Mouse (Mus musculus): ENCODE results near the gene Ppfibp2. TPM values are rescaled to one million over a fixed set of nuclear protein-coding genes. Genes with fewer than 3 reads are reported as not detected.

Gene Ppfibp2
- polyA plus RNA-seq, 1 experiment: 8.4 TPM

GRCm38 (mm10) chr7:107688040-107688439 is 93.0 kb downstream of the Ppfibp2 start:
- no peaks in the 10 kb centered on the region for H3K27me3 ChIP-seq (ENCODE audit: control insufficient read depth, insufficient read depth, low read length)
- TF ChIP-seq CTCF (IDR thresholded peaks at IDR 0.05; ENCODE audit: control insufficient read depth, insufficient read depth, insufficient replicate concordance, low read depth, low read length) (no peak), POLR2A (IDR thresholded peaks at IDR 0.05; ENCODE audit: control insufficient read depth, low read depth, low read length) (no peak)
- no peak overlapping the region for H3K27ac ChIP-seq (ENCODE audit: control insufficient read depth, insufficient read depth, low read depth, low read length)
- no peak overlapping the region for H3K4me3 ChIP-seq (ENCODE audit: control insufficient read depth, low read depth, low read length)
- H3K36me3 ChIP-seq (ENCODE audit: control insufficient read depth, insufficient read depth, low read length): no peaks in the 10 kb centered on the region
- H3K4me1 ChIP-seq (ENCODE audit: control insufficient read depth, insufficient read depth, low read length): no peaks in the 10 kb centered on the region

- Histone ChIP-seq H3K36me3 (ENCODE audit: control insufficient read depth, insufficient read depth, low read length) (no peaks in the 10 kb centered on the region), H3K4me1 (ENCODE audit: control insufficient read depth, insufficient read depth, low read length) (no peaks in the 10 kb centered on the region), H3K4me3 (ENCODE audit: control insufficient read depth, low read depth, low read length) (no peak overlapping the region), H3K27ac (ENCODE audit: control insufficient read depth, insufficient read depth, low read depth, low read length) (peak overlapping the region; percentile 41; the same call in 1 of the 2 replicates), H3K27me3 (ENCODE audit: control insufficient read depth, insufficient read depth, low read length) (no peaks in the 10 kb centered on the region)
- TF ChIP-seq CTCF (IDR thresholded peaks at IDR 0.05; ENCODE audit: control insufficient read depth, insufficient read depth, insufficient replicate concordance, low read depth, low read length) (no peak), POLR2A (IDR thresholded peaks at IDR 0.05; ENCODE audit: control insufficient read depth, low read depth, low read length) (no peak)
Observed at GRCm38 (mm10) chr7:107690426-107691221, 95.6 kb downstream of the Ppfibp2 start.

- no peak overlapping the region for H3K4me3 ChIP-seq (ENCODE audit: control insufficient read depth, low read depth, low read length)
- H3K27ac ChIP-seq (ENCODE audit: control insufficient read depth, insufficient read depth, low read depth, low read length): no peak overlapping the region
- H3K27me3 ChIP-seq (ENCODE audit: control insufficient read depth, insufficient read depth, low read length): no peaks in the 10 kb centered on the region
- H3K36me3 ChIP-seq (ENCODE audit: control insufficient read depth, insufficient read depth, low read length): no peaks in the 10 kb centered on the region
- no peak for TF ChIP-seq POLR2A (IDR thresholded peaks at IDR 0.05; ENCODE audit: control insufficient read depth, low read depth, low read length)
- no peak for TF ChIP-seq CTCF (IDR thresholded peaks at IDR 0.05; ENCODE audit: control insufficient read depth, insufficient read depth, insufficient replicate concordance, low read depth, low read length)
- no peaks in the 10 kb centered on the region for H3K4me1 ChIP-seq (ENCODE audit: control insufficient read depth, insufficient read depth, low read length)
Observed at GRCm38 (mm10) chr7:107691493-107691892, 96.5 kb downstream of the Ppfibp2 start.

- Histone ChIP-seq H3K4me3 (ENCODE audit: control insufficient read depth, low read depth, low read length) (no peak overlapping the region), H3K36me3 (ENCODE audit: control insufficient read depth, insufficient read depth, low read length) (no peaks in the 10 kb centered on the region), H3K4me1 (ENCODE audit: control insufficient read depth, insufficient read depth, low read length) (no peaks in the 10 kb centered on the region), H3K27me3 (ENCODE audit: control insufficient read depth, insufficient read depth, low read length) (no peaks in the 10 kb centered on the region), H3K27ac (ENCODE audit: control insufficient read depth, insufficient read depth, low read depth, low read length) (no peak overlapping the region)
- no peak for TF ChIP-seq POLR2A (IDR thresholded peaks at IDR 0.05; ENCODE audit: control insufficient read depth, low read depth, low read length)
- no peak for TF ChIP-seq CTCF (IDR thresholded peaks at IDR 0.05; ENCODE audit: control insufficient read depth, insufficient read depth, insufficient replicate concordance, low read depth, low read length)
Observed at GRCm38 (mm10) chr7:107694254-107694947, 99.4 kb downstream of the Ppfibp2 start.

GRCm38 (mm10) chr7:107697066-107697465 is 102.1 kb downstream of the Ppfibp2 start:
- Histone ChIP-seq H3K27me3 (ENCODE audit: control insufficient read depth, insufficient read depth, low read length) (no peaks in the 10 kb centered on the region), H3K36me3 (ENCODE audit: control insufficient read depth, insufficient read depth, low read length) (no peaks in the 10 kb centered on the region), H3K4me1 (ENCODE audit: control insufficient read depth, insufficient read depth, low read length) (no peaks in the 10 kb centered on the region), H3K4me3 (ENCODE audit: control insufficient read depth, low read depth, low read length) (no peak overlapping the region), H3K27ac (ENCODE audit: control insufficient read depth, insufficient read depth, low read depth, low read length) (no peak overlapping the region)
- TF ChIP-seq CTCF (IDR thresholded peaks at IDR 0.05; ENCODE audit: control insufficient read depth, insufficient read depth, insufficient replicate concordance, low read depth, low read length) (no peak), POLR2A (IDR thresholded peaks at IDR 0.05; ENCODE audit: control insufficient read depth, low read depth, low read length) (no peak)

GRCm38 (mm10) chr7:107699926-107700325 is 104.9 kb downstream of the Ppfibp2 start:
- Histone ChIP-seq H3K4me3 (ENCODE audit: control insufficient read depth, low read depth, low read length) (no peak overlapping the region), H3K27me3 (ENCODE audit: control insufficient read depth, insufficient read depth, low read length) (no peaks in the 10 kb centered on the region), H3K36me3 (ENCODE audit: control insufficient read depth, insufficient read depth, low read length) (no peaks in the 10 kb centered on the region), H3K27ac (ENCODE audit: control insufficient read depth, insufficient read depth, low read depth, low read length) (no peak overlapping the region), H3K4me1 (ENCODE audit: control insufficient read depth, insufficient read depth, low read length) (no peaks in the 10 kb centered on the region)
- TF ChIP-seq CTCF (IDR thresholded peaks at IDR 0.05; ENCODE audit: control insufficient read depth, insufficient read depth, insufficient replicate concordance, low read depth, low read length) (no peak), POLR2A (IDR thresholded peaks at IDR 0.05; ENCODE audit: control insufficient read depth, low read depth, low read length) (no peak)

DNA sequence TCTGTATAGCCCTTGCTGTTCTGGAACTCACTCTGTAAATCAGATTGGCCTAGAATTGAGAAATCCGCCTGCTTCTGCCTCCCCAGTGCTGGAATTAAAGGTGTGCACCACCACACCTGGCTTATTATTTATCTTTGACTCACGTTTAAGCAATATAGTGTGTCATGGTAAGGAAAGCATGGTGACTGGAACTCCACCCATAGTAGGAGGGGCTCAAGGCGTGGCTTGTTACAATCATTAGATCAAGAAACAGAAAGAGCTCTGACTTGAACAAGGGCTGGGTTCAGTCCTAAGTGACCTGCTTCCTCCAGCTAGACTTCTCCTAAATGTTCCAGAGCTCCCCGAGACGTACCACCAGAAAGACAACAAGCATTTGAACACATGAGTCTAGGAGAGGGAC is 105.6 kb downstream of the Ppfibp2 start:
- H3K36me3 ChIP-seq (ENCODE audit: control insufficient read depth, insufficient read depth, low read length): no peaks in the 10 kb centered on the region
- no peaks in the 10 kb centered on the region for H3K27me3 ChIP-seq (ENCODE audit: control insufficient read depth, insufficient read depth, low read length)
- TF ChIP-seq CTCF (IDR thresholded peaks at IDR 0.05; ENCODE audit: control insufficient read depth, insufficient read depth, insufficient replicate concordance, low read depth, low read length) (no peak), POLR2A (IDR thresholded peaks at IDR 0.05; ENCODE audit: control insufficient read depth, low read depth, low read length) (no peak)
- no peak overlapping the region for H3K27ac ChIP-seq (ENCODE audit: control insufficient read depth, insufficient read depth, low read depth, low read length)
- no peaks in the 10 kb centered on the region for H3K4me1 ChIP-seq (ENCODE audit: control insufficient read depth, insufficient read depth, low read length)
- no peak overlapping the region for H3K4me3 ChIP-seq (ENCODE audit: control insufficient read depth, low read depth, low read length)

All from testis, adult 2 months (tissue).